Mouse (Mus musculus): ENCODE data around the gene Fbxl19.
"Not testable (repeated sequence)": the region's sequence is repeated elsewhere in the genome, so short reads cannot be mapped to it uniquely, and the experiment has no call there.

Fbxl19 gene

DNA sequence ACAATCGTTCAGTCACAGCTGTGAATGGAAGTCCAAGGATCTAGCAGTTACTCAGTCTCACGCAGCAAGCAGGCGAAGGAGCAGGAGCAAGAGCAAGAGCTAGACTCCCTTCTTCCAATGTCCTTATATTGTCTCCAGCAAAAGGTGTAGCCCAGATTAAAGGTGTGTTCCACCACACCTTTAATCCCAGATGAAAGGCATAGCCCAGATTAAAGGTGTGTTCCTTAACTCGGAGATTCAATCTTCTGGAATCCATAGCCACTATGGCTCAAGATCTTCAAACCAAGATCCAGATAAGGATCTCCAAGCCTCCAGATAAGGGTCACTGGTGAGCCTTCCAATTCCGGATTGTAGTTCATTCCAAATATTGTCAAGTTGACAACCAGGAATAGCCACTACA is 12.3 kb upstream of the Fbxl19 start, which contains the start of gene Ctf2:
Gene Ctf2 (minus strand): TSS at position 101 of the 400 bp plus-strand sequence.
- DNase-seq, result not testable (repeated sequence)

- peak; percentile 97 for DNase-seq
These were observed 908 bp downstream of the Fbxl19 start for GRCm38 (mm10) chr7:127745251-127745651.

- DNase-seq, result peak; percentile 99
These were observed 1.5 kb downstream of the Fbxl19 start for GRCm38 (mm10) chr7:127745652-127746493.

- peak; percentile 31 for DNase-seq
These were observed 2.5 kb downstream of the Fbxl19 start for GRCm38 (mm10) chr7:127746494-127747491.

DNA sequence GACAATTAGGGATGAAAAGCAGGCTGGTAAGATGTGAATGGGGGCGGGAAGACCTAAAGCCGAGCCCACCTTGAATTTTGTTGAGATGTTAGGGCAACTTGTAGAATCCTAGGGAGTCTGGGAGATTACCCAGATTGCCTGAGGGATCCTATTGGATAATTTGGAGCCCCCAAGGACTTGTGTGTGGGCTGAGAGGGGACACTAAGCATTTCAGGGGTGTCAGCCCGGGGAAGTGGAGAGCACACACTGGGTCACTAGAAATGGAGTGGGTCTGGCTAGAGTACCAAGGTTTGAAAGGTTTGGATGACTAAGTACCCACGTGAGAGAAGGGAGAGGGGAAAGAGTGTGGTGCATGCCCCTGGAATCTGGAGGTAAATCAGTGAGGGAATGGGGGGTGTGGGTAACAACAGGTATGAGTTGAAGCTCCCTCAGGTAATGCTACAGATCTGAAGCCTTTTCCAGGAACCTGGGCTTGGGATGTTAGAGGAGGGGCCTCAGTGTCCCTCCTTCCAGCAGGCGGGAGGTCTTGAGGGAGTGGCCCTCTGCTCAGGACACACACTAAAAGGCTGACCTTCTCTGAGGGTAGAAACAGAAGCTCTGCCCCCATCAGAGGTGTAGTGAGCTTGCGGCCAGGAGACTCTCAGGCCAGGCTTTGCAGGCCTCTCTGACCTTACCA is 3.4 kb downstream of the Fbxl19 start:
- no peak for DNase-seq

- no peak for DNase-seq
These were observed 3.9 kb downstream of the Fbxl19 start for GRCm38 (mm10) chr7:127748235-127748560.

- peak; percentile 83 for DNase-seq
These were observed 6.1 kb downstream of the Fbxl19 start for GRCm38 (mm10) chr7:127750131-127751127.

DNA sequence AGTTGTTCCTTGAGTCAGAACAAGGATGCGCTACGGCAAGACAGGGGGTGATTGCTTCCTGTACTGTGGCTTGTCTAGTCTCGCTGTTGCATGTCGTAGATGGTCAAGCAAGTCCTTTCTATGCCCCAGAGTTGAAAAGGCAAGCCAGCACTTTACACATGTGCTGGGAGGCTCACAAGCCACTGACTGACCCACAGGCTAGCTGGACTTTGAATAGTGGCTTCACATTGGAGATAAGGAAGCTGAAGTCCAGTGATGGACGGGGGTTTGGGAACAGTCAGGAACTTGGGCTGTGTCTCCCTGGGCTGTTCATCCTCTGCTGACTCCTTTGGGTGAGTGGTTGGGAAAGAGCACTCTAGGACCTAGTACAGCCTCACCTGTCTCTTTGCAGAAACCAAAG is 7.3 kb downstream of the Fbxl19 start:
- no peak for DNase-seq

DNA sequence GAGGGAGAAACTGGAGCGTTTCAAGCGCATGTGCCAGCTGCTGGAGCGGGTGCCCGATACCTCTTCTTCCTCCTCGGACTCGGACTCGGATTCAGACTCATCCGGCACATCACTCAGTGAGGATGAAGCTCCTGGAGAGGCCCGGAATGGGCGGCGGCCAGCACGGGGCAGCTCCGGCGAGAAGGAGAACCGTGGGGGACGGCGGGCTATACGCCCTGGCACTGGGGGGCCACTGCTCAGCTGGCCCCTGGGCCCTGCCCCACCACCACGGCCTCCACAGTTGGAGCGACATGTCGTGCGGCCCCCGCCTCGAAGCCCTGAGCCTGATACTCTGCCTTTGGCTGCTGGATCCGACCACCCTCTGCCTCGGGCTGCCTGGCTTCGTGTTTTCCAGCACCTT is 7.7 kb downstream of the Fbxl19 start:
- no peak for DNase-seq

DNA sequence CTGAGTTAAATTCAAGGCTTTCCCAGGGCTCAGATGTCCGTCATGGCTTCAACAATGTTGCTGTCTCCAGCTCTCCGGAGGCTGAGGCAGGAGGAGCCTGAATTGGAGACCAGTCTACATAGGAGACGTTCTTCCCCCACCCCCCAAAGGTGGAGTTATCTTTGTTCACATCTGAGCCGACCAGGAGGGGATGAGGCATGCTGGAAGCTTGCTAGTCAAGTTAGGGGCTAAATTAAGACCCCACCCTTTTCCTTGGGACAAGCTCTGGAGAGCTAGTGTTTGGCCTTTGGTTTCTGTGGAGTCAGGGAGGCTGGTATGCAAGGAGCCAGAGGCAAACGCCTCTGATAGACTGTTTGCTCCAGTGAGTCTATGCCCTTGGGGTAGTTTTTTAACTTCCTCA is 8.8 kb downstream of the Fbxl19 start:
- DNase-seq, result no peak

DNA sequence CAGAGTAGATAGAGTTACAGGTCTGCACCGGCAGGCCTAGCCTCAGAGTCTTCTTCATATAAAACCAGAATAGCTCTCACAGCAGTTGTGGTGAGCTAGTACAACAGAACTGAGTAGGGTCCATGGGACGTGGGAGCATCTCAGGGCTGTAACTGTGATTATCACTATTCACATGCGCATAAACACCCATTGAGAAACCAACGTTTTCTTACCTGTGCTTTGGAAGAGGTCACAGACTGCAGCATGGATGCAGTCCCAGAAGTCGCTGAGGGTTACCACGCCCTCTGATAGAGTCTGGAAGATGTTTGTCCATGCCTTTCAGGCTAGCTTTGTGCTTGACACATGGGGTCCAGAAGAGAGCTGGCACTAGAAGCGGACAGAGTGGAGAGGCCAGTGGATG is 9.4 kb downstream of the Fbxl19 start:
- DNase-seq, result no peak

DNA sequence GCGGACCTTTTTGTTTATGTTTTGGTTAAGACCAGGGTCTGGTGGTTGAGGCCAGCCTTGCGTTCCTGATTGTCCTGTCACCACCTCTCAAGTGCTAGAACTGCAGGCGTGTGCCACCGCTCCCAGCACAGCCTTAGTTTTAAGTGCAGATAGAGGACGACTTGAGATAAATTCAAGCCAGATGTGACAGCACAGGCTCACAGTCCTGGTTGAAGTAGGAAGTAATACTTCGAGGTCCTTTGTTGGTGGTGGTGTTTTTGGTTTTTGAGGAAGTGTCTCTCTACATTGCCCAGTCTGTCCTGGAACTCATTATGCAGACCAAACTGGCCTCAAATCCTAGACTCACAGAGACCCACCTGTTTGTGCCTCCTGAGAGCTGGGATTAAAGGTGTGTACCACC is 15.4 kb downstream of the Fbxl19 start:
- DNase-seq, result no peak

- DNase-seq, result no peak
These were observed 16.1 kb downstream of the Fbxl19 start for GRCm38 (mm10) chr7:127760478-127760877.

DNA sequence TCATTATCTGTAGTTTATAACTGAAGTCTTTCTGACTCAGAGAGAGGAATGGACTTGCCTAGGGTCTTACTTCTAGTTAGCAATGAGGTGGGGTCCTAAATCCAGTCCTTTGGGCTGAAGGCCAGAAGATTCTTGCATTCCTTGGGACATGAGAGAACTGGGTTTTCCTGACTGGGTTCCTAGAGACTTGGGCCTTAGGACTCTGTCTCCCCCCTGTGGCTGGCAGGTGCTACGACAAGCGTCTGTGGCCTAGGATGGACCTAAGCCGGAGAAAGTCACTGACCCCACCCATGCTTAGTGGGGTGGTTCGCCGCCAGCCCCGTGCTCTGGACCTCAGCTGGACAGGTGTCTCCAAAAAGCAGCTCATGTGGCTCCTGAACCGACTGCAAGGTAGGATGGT is 16.7 kb downstream of the Fbxl19 start:
- DNase-seq, result peak; percentile 60

DNA sequence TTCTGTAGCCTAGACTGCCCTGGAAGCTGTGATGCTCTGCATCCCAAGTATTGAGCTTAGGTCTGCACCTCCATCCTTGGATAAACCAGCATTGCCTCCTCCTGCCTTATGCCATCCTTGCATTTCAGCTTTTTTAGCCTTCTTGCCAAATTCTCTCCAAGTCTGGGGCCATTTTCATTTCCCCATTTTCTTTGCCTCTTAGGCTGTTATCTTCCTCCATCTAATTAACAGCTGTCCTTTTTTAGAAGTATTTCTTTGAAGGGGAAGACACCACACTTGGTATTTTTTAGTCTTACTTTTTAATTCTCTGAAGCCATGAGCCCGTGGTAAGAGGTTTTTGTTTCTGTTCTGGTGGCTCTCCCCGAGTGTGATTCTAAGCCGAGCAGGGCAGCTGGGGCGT is 19.3 kb downstream of the Fbxl19 start:
- no peak for DNase-seq

DNA sequence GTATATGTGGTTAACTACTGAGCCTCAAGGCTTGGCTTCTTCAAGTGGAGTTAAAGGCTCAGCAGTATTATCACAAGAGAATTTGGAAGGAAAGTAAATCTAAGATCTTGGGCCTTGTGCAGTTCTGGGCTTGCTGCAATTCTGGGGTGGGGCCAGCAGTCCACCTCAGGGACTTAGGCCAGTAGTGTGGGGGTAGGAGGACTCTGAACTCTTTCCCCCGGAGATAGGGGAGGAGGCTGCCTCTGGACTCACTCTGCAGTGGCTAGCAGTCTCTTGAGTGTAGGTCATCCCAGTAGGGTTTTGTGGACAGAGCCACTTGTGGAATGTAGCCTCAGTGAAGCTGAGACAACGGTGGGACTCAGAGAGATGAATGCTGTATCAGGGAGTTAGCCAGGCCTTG is 21.4 kb downstream of the Fbxl19 start:
- no peak for DNase-seq

GRCm38 (mm10) chr7:127766851-127767609 is 22.7 kb downstream of the Fbxl19 start:
- no peak for DNase-seq

- no peak for DNase-seq
These were observed 23.5 kb downstream of the Fbxl19 start for GRCm38 (mm10) chr7:127767671-127768345.

- no peak for DNase-seq
These were observed 24.1 kb downstream of the Fbxl19 start for GRCm38 (mm10) chr7:127768346-127768996.

All from right cerebral cortex, adult 18-20 months (tissue).